Mouse (Mus musculus): Measurements from ENCODE around the gene Cd248.

Cd248 gene

DNA sequence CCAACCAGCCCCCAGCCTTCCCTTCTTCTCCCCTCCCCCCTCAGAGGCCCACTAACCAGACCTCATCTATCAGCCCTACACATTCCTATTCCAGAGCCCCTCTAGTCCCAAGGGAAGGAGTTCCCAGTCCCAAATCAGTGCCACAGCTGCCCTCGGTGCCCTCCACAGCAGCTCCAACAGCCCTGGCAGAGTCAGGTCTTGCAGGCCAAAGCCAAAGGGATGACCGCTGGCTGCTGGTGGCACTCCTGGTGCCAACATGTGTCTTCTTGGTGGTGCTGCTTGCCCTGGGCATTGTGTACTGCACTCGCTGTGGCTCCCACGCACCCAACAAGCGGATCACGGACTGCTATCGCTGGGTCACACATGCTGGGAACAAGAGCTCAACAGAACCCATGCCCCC, 2.1 kb downstream of the Cd248 start:
- in situ Hi-C loops (cut with MboI; ENCODE audit: low pct_unique_long_range_greater_than_20kb in 1 of 2, low sequenced_read_pairs in 2 of 2, unreplicated experiment in 1 of 2): no loop called here

- in situ Hi-C loops (cut with MboI; ENCODE audit: low pct_unique_long_range_greater_than_20kb in 1 of 2, low sequenced_read_pairs in 2 of 2, unreplicated experiment in 1 of 2): no loop called here
These were observed 3.2 kb downstream of the Cd248 start for GRCm38 (mm10) chr19:5071077-5071476.

- in situ Hi-C loops (cut with MboI; ENCODE audit: low pct_unique_long_range_greater_than_20kb in 1 of 2, low sequenced_read_pairs in 2 of 2, unreplicated experiment in 1 of 2): no loop called here
These were observed 3.9 kb downstream of the Cd248 start for GRCm38 (mm10) chr19:5071545-5072369.

- in situ Hi-C loops (cut with MboI; ENCODE audit: low pct_unique_long_range_greater_than_20kb in 1 of 2, low sequenced_read_pairs in 2 of 2, unreplicated experiment in 1 of 2): no loop called here
These were observed 4.6 kb downstream of the Cd248 start for GRCm38 (mm10) chr19:5072389-5073019.

GRCm38 (mm10) chr19:5073028-5073427, 5.2 kb downstream of the Cd248 start:
- in situ Hi-C loops (cut with MboI; ENCODE audit: low pct_unique_long_range_greater_than_20kb in 1 of 2, low sequenced_read_pairs in 2 of 2, unreplicated experiment in 1 of 2): no loop called here

DNA sequence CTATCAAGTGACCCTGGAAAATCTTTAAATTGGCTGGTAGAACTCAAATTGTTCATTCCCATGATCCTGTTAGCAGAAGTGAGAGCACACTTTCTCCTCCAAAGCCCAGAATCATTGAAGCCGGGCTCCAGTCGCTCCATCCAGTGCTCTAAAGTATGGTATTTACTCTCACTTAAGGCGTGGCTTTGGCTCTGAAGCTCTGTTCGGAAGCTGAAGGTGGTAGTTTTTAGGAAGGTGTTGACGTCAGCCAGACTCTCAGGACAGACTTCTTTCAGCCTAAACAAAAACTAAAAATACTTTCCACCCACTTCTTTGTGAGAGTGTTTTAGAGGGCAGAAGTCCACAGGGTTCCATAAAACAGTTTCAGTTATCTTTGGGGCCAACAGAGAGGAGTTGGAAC, 5.6 kb downstream of the Cd248 start:
- in situ Hi-C loops (cut with MboI; ENCODE audit: low pct_unique_long_range_greater_than_20kb in 1 of 2, low sequenced_read_pairs in 2 of 2, unreplicated experiment in 1 of 2): no loop called here

- in situ Hi-C loops (cut with MboI; ENCODE audit: low pct_unique_long_range_greater_than_20kb in 1 of 2, low sequenced_read_pairs in 2 of 2, unreplicated experiment in 1 of 2): no loop called here
These were observed 11.4 kb downstream of the Cd248 start for GRCm38 (mm10) chr19:5079279-5079678.

- in situ Hi-C loops (cut with MboI; ENCODE audit: low pct_unique_long_range_greater_than_20kb in 1 of 2, low sequenced_read_pairs in 2 of 2, unreplicated experiment in 1 of 2): no loop called here
These were observed 14.1 kb downstream of the Cd248 start for GRCm38 (mm10) chr19:5082005-5082404.

DNA sequence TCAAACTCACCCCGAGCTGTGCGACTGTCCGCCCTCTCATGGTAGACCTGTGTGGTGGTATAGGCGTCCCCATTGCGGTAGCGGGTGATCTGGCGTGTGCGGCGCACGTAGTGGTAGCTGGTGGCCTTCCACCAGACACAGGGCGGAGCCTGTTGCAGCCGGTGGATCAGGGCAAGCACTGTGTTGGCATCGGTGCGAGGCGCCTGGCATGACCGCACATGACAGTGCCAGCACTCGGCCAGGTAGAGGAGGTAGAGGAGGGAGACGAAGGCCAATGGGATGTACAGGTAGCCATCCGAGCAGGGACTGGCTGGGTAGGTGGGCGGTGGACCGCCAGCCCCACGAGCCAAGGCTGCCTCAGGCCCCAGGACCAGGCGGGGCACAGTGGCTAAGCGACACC, 14.7 kb downstream of the Cd248 start:
- in situ Hi-C loops (cut with MboI; ENCODE audit: low pct_unique_long_range_greater_than_20kb in 1 of 2, low sequenced_read_pairs in 2 of 2, unreplicated experiment in 1 of 2): no loop called here

DNA sequence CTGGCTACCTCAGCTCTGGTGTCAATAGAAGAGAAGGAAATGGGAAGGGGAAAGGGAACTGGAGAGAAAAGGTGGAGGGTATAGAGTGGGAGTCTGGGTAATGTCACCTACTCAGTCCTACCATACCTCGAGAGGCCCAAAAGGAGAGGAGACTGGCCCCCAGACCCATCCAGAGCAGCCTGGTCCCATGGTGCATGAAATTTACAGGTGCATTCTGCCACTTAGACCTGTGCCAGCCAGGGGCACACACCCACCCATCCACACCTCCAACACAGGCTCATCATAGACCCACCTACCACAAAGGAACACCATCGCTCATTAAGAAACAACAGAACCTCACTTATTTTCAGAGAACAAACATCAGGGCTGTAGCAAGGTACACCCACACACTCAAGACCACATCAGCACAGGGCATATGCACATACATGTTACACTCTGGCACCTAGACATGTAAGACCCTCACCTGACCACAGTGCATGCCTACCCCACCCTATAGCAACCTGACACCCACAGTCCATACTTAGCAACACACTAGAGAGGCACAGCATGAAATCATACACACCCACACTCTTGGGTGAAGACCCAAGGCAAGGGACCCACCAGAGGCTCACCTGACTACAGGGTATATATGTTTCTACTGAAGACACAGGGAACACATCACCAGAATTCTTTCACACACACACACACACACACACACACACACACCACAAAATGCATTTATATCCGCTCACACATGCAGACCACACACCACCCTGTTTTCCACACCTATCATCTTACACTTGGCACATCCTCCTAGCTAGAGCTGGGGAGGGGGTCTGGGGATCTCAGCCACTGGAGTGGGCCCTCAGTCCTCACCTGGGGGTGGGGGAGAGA, 16.3 kb downstream of the Cd248 start:
- in situ Hi-C loops (cut with MboI; ENCODE audit: low pct_unique_long_range_greater_than_20kb in 1 of 2, low sequenced_read_pairs in 2 of 2, unreplicated experiment in 1 of 2): no loop called here

GRCm38 (mm10) chr19:5084834-5085144, 16.9 kb downstream of the Cd248 start:
- in situ Hi-C loops (cut with MboI; ENCODE audit: low pct_unique_long_range_greater_than_20kb in 1 of 2, low sequenced_read_pairs in 2 of 2, unreplicated experiment in 1 of 2): loop anchor here in 1 of 2 experiments (5.0 kb wide), 1 partner anchor 58 kb away; no protein-coding TSS in a partner anchor

- in situ Hi-C loops (cut with MboI; ENCODE audit: low pct_unique_long_range_greater_than_20kb in 1 of 2, low sequenced_read_pairs in 2 of 2, unreplicated experiment in 1 of 2): loop anchor here in 1 of 2 experiments (5.0 kb wide), 1 partner anchor 57 kb away; no protein-coding TSS in a partner anchor
These were observed 17.4 kb downstream of the Cd248 start, which contains the start of gene Tmem151a for GRCm38 (mm10) chr19:5085145-5085863. Tmem151a (minus strand) TSS chr19:5085531.

DNA sequence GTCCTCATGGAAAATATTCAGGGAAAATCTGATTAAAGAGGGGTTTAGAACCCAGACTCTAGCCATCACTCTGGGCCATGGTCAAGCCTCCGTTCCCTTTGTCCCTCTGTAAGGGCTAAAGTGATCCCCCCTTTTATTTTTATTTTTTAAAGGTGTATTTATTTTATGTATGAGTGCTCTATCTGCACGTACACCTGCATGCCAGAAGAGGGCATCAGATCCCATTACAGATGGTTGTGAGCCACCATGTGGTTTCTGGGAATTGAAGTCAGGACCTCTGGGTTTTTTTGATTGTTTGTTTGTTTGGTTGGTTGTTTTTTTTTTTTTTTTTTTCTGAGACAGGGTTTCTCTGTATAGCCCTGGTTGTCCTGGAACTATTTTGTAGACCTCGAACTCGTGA, 18.7 kb downstream of the Cd248 start:
- in situ Hi-C loops (cut with MboI; ENCODE audit: low pct_unique_long_range_greater_than_20kb in 1 of 2, low sequenced_read_pairs in 2 of 2, unreplicated experiment in 1 of 2): loop anchor here in 1 of 2 experiments (5.0 kb wide), 1 partner anchor 56 kb away; no protein-coding TSS in a partner anchor

DNA sequence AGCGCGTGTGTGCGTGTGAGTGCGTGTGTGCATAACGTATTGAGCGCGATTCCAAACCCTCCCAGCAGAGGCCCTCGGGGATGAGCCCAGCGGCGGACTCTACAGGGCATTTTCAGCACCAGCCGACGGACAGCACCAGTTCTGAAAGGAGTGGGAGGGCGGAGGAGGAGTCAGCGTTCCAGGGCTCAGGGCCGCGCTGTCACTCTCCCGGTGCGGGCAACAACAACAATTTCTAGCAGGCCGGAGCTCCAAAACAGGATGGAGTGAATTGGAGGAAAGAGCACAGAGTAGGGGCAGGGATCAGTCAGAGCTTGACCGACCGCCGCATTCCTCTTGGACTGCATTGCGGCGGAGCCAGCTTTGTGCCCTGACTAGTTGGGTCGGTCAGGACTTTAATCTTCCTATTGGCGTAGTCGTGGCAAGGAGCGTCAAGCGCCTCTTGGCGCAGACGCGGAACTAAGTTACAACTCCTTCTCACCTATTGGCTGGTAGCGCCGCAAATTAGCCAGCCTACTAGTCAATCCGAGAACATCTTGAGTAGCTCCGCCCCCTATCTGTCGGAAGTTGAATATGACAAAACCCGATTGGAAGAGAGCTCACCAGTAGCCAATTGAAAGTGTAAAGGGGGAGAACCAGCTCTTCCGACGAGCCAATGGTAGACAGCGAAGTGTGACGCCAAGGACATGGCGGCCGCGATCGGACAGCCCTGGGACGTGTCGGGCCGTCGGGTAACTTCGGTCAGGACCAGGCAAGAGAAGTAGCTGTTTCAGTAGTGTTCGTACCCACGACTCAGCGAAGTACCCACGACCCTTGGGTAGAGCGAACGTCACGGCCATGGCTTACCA, 20.2 kb downstream of the Cd248 start, which contains the start of gene Yif1a:
Gene Yif1a (plus strand): TSS at position 655 of the 845 bp plus-strand sequence.
- in situ Hi-C loops (cut with MboI; ENCODE audit: low pct_unique_long_range_greater_than_20kb in 1 of 2, low sequenced_read_pairs in 2 of 2, unreplicated experiment in 1 of 2): loop anchor here in 1 of 2 experiments (5.0 kb wide), 1 partner anchor 54 kb away; no protein-coding TSS in a partner anchor

DNA sequence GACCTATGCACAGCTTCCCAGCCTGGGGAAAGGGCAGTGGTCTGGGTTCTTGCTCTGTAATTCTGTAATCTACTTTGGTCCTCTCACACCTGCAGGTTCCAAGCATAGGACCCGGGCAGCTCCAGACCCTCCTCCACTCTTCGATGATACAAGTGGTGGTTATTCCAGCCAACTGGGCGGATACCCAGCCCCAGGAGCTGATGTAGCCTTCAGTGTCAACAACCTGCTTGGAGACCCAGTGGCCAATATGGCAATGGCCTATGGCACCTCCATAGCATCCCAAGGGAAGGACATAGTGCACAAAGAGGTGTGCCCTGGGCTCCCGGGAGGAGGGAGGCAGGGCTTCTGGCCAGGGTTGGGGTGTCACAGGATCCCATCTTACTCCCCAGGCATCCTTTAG, 21.4 kb downstream of the Cd248 start:
- in situ Hi-C loops (cut with MboI; ENCODE audit: low pct_unique_long_range_greater_than_20kb in 1 of 2, low sequenced_read_pairs in 2 of 2, unreplicated experiment in 1 of 2): loop anchor here in 1 of 2 experiments (5.0 kb wide), 1 partner anchor 53 kb away; no protein-coding TSS in a partner anchor

- in situ Hi-C loops (cut with MboI; ENCODE audit: low pct_unique_long_range_greater_than_20kb in 1 of 2, low sequenced_read_pairs in 2 of 2, unreplicated experiment in 1 of 2): loop anchor here in 1 of 2 experiments (10.0 kb wide), 1 partner anchor 53 kb away; no protein-coding TSS in a partner anchor
These were observed 24.2 kb downstream of the Cd248 start for GRCm38 (mm10) chr19:5092083-5092482.

Data from mouse embryonic stem cell (cell line).